Mouse (Mus musculus) megakaryocyte, embryonic 14.5 days (primary cell): ENCODE results near the gene Tlk1.

ENCODE experiments used
- FLI1 ChIP-seq: IDR thresholded peaks from 2 replicates; pipeline ENCODE4 v1.6.1; 2012; ENCODE audit warnings: low read length, inconsistent platforms, mixed read lengths
- GATA1 ChIP-seq: IDR thresholded peaks from 3 replicates; pipeline ENCODE4 v1.6.1; 2012; ENCODE audit warnings: mixed read lengths, low read length, inconsistent platforms, borderline replicate concordance

DNA sequence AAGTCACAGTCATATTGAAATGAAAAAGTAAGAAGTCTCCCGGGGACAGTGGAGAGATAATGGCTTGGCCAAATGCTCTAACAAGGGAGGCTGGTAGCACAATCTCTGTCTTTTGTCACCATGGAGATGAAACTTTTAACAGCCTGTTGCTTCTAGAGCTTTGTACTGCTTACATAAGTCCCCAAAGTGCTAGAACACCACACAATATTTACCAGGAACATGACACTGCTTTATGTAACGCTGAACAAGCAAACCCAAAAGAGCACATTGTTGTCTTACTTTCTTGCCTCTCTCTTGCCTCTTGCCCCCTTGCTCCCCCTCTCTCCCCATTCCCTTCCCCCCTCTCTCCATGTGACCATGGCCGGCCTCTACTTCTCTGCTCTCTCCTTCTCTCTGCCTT, 41.7 kb upstream of the Tlk1 start:
- TF ChIP-seq GATA1 (no peak), FLI1 (no peak)
